Mouse (Mus musculus) adrenal gland, postnatal 36 days (tissue): ENCODE data around the gene Nfkbie. TPM values are rescaled to one million over a fixed set of nuclear protein-coding genes. Genes with fewer than 3 reads are reported as not detected.

Experiments
- DNase-seq, 2 experiments: peaks; one replicate each; pipeline ENCODE4 v3.0.0; 2021; ENCODE audit warnings: mixed read lengths in 1 of 2
- total RNA-seq, 2 experiments: library from RNA; stranded (reverse); gene quantifications; 2 replicates each; pipeline ENCODE4 v1.2.3; 2021

Gene Nfkbie
- total RNA-seq, 2 experiments from 2014 or later, result 3.7 TPM

- DNase-seq, result no peak
Measured at GRCm38 (mm10) chr17:45559732-45560525, 4.4 kb downstream of the Nfkbie start.

- no peak for DNase-seq
Measured at GRCm38 (mm10) chr17:45563216-45563615, 7.7 kb downstream of the Nfkbie start.

GRCm38 (mm10) chr17:45563655-45564530 lies 8.4 kb downstream of the Nfkbie start, which contains the start of gene Slc35b2:
Slc35b2 (plus strand) TSS chr17:45563874.
- peak; percentile 97 to 98 for DNase-seq

- DNase-seq, result no peak
Measured at GRCm38 (mm10) chr17:45564531-45565084, 9.1 kb downstream of the Nfkbie start.

- no peak for DNase-seq
Measured at GRCm38 (mm10) chr17:45565103-45565502, 9.6 kb downstream of the Nfkbie start.

- no peak for DNase-seq
Measured at GRCm38 (mm10) chr17:45566031-45566359, 10.5 kb downstream of the Nfkbie start.

- DNase-seq, result no peak
Measured at GRCm38 (mm10) chr17:45566360-45567161, 11.1 kb downstream of the Nfkbie start.

GRCm38 (mm10) chr17:45567162-45567601 lies 11.7 kb downstream of the Nfkbie start:
- DNase-seq, result no peak

GRCm38 (mm10) chr17:45568990-45569389 lies 13.5 kb downstream of the Nfkbie start:
- no peak for DNase-seq

GRCm38 (mm10) chr17:45569999-45570398 lies 14.5 kb downstream of the Nfkbie start:
- no peak for DNase-seq

GRCm38 (mm10) chr17:45572103-45573086 lies 16.9 kb downstream of the Nfkbie start:
- DNase-seq, result peak; percentile 83 to 88

GRCm38 (mm10) chr17:45573087-45573779 lies 17.7 kb downstream of the Nfkbie start, which contains the start of gene Hsp90ab1:
Hsp90ab1 (minus strand) TSS chr17:45573271.
- DNase-seq, result peak; percentile 99

- DNase-seq, result peak; percentile 97 to 99
Measured at GRCm38 (mm10) chr17:45573780-45574123, 18.2 kb downstream of the Nfkbie start.

- DNase-seq, result peak; percentile 84 to 86
Measured at GRCm38 (mm10) chr17:45574129-45574761, 18.7 kb downstream of the Nfkbie start.

- DNase-seq, result no peak
Measured at GRCm38 (mm10) chr17:45575123-45575897, 19.8 kb downstream of the Nfkbie start.

GRCm38 (mm10) chr17:45578242-45578641 lies 22.7 kb downstream of the Nfkbie start:
- no peak for DNase-seq

GRCm38 (mm10) chr17:45578843-45579242 lies 23.3 kb downstream of the Nfkbie start:
- DNase-seq, result peak in 1 of 2 experiments; percentile 51

GRCm38 (mm10) chr17:45579554-45579953 lies 24.1 kb downstream of the Nfkbie start:
- DNase-seq, result no peak
